Mouse (Mus musculus) CH12.LX (cell line): ENCODE measurements around the gene Ctnnd2.

Experiments used
- IRF4 ChIP-seq: IDR thresholded peaks from 2 replicates; pipeline ENCODE4 v1.6.1; 2014; ENCODE audit warnings: low read depth, mild to moderate bottlenecking, inconsistent platforms, low read length, improper control_type of control experiment
- MAFK ChIP-seq: IDR thresholded peaks from 2 replicates; pipeline ENCODE4 v1.6.1; 2011; ENCODE audit warnings: low read length, improper control_type of control experiment; ENCODE audit not compliant: insufficient replicate concordance
- MAX ChIP-seq: IDR thresholded peaks from 2 replicates; pipeline ENCODE4 v1.6.1; 2011; ENCODE audit warnings: low read length, improper control_type of control experiment
- MAZ ChIP-seq: IDR thresholded peaks from 2 replicates; pipeline ENCODE4 v1.6.1; 2012; ENCODE audit warnings: low read depth, mild to moderate bottlenecking, inconsistent platforms, low read length, improper control_type of control experiment, moderate library complexity
- NELFE ChIP-seq: IDR thresholded peaks from 2 replicates; pipeline ENCODE4 v1.6.1; 2011; ENCODE audit warnings: low read depth, low read length, improper control_type of control experiment
- POLR2A ChIP-seq: IDR thresholded peaks from 2 replicates; pipeline ENCODE4 v1.6.1; 2011; ENCODE audit warnings: low read depth, mild to moderate bottlenecking, improper control_type of control experiment, low read length
- POLR2AphosphoS2 ChIP-seq: IDR thresholded peaks from 2 replicates; pipeline ENCODE4 v1.6.1; 2011; ENCODE audit warnings: low read depth, low read length, improper control_type of control experiment
- RAD21 ChIP-seq: IDR thresholded peaks from 2 replicates; pipeline ENCODE4 v1.6.1; 2011; ENCODE audit warnings: low read depth, mild to moderate bottlenecking, low read length, improper control_type of control experiment, moderate library complexity
- RCOR1 ChIP-seq: conservative IDR thresholded peaks from 2 replicates; pipeline ENCODE4 v1.6.1; 2012; ENCODE audit warnings: low read depth, mild to moderate bottlenecking, inconsistent platforms, low read length, improper control_type of control experiment
- SIN3A ChIP-seq: IDR thresholded peaks from 2 replicates; pipeline ENCODE4 v1.6.1; 2012; ENCODE audit warnings: low read length, improper control_type of control experiment, inconsistent platforms
- TBP ChIP-seq: conservative IDR thresholded peaks from 2 replicates; pipeline ENCODE4 v1.6.1; 2011; ENCODE audit warnings: low read depth, low read length, improper control_type of control experiment
- USF1 ChIP-seq: IDR thresholded peaks from 2 replicates; pipeline ENCODE4 v1.6.1; 2014; ENCODE audit warnings: low read depth, mild to moderate bottlenecking, inconsistent platforms, low read length, improper control_type of control experiment
- ZNF384 ChIP-seq: IDR thresholded peaks from 2 replicates; pipeline ENCODE4 v1.6.1; 2012; ENCODE audit warnings: low read depth, low read length, improper control_type of control experiment, inconsistent platforms

DNA sequence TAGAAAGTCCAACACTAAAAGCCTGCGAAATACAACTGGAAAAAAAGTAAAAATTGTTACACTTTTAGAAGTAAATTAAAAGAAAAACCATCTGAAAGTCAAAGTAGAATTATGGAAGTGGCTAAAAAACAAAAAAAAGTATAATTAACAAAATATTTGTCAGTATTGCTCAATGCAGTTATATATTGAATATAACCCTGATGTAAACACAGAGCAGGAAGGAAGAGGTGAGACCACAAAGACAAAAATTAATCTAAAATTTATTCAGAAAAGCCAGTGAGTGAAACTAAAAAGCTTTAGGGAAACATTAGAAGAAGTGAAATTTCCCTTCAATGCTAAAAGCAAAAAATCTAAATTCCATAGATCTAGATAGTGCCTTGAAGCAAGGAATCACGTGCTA lies 392.2 kb downstream of the Ctnnd2 start:
- TF ChIP-seq USF1 (no peak), POLR2A (no peak), MAZ (no peak), MAFK (no peak), ZNF384 (no peak), TBP (no peak), NELFE (no peak), MAX (no peak), RCOR1 (no peak), RAD21 (no peak), POLR2AphosphoS2 (no peak), SIN3A (no peak), IRF4 (no peak)
